Mouse (Mus musculus) ES-Bruce4 (cell line): ENCODE data around the gene Olfr789. TPM values are rescaled to one million over a fixed set of nuclear protein-coding genes. Genes with fewer than 3 reads are reported as not detected.

Experiments
- H3K27ac ChIP-seq: 2 replicates; pipeline ENCODE4 v1.5.1; 2012; ENCODE audit warnings: low read length, inconsistent platforms; ENCODE audit not compliant: insufficient read depth
- H3K27me3 ChIP-seq: 2 replicates; pipeline ENCODE4 v1.6.1; 2012; ENCODE audit warnings: mild to moderate bottlenecking, low read length, inconsistent platforms; ENCODE audit not compliant: control insufficient read depth, poor library complexity, insufficient read depth, severe bottlenecking
- H3K36me3 ChIP-seq: 2 replicates; pipeline ENCODE4 v1.6.1; 2012; ENCODE audit warnings: inconsistent platforms, mild to moderate bottlenecking, low read length, moderate library complexity; ENCODE audit not compliant: control insufficient read depth, poor library complexity, insufficient read depth, severe bottlenecking
- H3K4me1 ChIP-seq: one replicate; pipeline ENCODE4 v1.8.1; 2011; ENCODE audit warnings: low read length; ENCODE audit not compliant: control insufficient read depth, insufficient read depth
- H3K4me3 ChIP-seq: 2 replicates; pipeline ENCODE4 v1.5.1; 2011; ENCODE audit warnings: low read depth, mild to moderate bottlenecking, low read length
- H3K9ac ChIP-seq: 2 replicates; pipeline ENCODE4 v1.6.1; 2012; ENCODE audit warnings: low read depth, mild to moderate bottlenecking, inconsistent platforms; ENCODE audit not compliant: poor library complexity, severe bottlenecking
- H3K9me3 ChIP-seq: replicated peaks from 2 replicates; pipeline ENCODE4 v1.6.1; 2012; ENCODE audit warnings: mild to moderate bottlenecking, low read length, inconsistent platforms; ENCODE audit not compliant: control insufficient read depth, poor library complexity, insufficient read depth, severe bottlenecking
- CTCF ChIP-seq: IDR thresholded peaks from one replicate; pipeline ENCODE4 v1.8.1; 2011; ENCODE audit warnings: low read depth, low read length
- EP300 ChIP-seq: IDR thresholded peaks from 2 replicates; pipeline ENCODE4 v1.6.1; 2011; ENCODE audit warnings: low read depth, low read length; ENCODE audit not compliant: insufficient read depth
- POLR2A ChIP-seq: IDR thresholded peaks from one replicate; pipeline ENCODE4 v1.8.1; 2011; ENCODE audit warnings: low read length; ENCODE audit not compliant: insufficient read depth
- polyA plus RNA-seq: library from polyadenylated mRNA; stranded (reverse); fragments of >200 nt; gene quantifications from 2 replicates; pipeline ENCODE4 v1.2.4, GENCODE M21; 2011; ENCODE audit warnings: low read depth; ENCODE audit not compliant: missing spikeins, insufficient read depth, insufficient read length

The Olfr789 gene
- polyA plus RNA-seq, 1 experiment: not detected

DNA sequence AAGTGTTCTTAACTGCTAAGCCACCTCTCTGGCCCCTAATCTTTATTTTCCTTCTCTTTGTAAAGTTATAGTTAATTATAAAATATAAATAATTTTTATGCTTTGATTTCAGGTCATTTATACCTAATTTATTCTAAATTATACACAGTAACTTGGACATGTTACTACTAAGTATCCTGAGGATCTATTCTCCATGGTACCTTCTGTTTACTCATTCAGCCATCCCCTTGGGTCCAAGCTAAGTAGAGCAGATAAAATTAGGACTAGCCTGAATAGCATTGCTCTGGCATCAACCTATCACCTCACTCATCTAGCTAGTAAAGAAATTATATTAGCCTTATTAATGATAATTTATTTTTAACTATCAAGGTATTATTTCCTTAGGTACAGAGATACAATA, 13.6 kb downstream of the Olfr789 start, which contains the start of gene Olfr790:
Olfr790 (plus strand) TSS at position 301 of the 400 bp plus-strand sequence.
- H3K9me3 ChIP-seq: no peaks in the 10 kb centered on the region
- H3K27me3 ChIP-seq: no peaks in the 10 kb centered on the region
- H3K27ac ChIP-seq: no peak within 1 kb of the TSS
- H3K4me3 ChIP-seq: no peak within 1 kb of the TSS
- no peak within 1 kb of the TSS for H3K9ac ChIP-seq
- TF ChIP-seq POLR2A (no peak), CTCF (no peak), EP300 (no peak)
- no peaks in the 10 kb centered on the region for H3K4me1 ChIP-seq
- no peaks in the 10 kb centered on the region for H3K36me3 ChIP-seq

DNA sequence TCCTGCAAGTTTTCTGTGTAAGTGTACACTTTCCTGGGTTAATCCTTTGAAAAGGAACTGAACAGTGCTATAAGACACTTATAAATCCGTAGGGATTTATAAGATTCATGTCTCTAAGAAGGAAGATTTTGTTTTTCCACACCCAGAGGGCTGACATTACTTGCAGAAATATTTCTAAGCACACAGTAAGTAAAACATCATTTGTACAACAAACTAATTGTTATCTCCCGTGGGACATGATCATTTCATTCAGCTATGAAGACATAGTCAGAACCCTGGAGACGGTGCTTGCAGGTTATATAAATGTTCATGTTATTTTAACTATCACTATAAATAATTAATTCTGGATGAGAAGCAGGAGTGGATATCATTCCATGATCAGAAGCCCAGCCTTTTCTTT, 36.9 kb downstream of the Olfr789 start, which contains the start of gene Olfr791:
Olfr791 (plus strand) TSS at position 301 of the 400 bp plus-strand sequence.
- no peak within 1 kb of the TSS for H3K4me3 ChIP-seq
- no peak for TF ChIP-seq EP300
- no peaks in the 10 kb centered on the region for H3K9me3 ChIP-seq
- H3K36me3 ChIP-seq: no peaks in the 10 kb centered on the region
- H3K4me1 ChIP-seq: no peaks in the 10 kb centered on the region
- no peak within 1 kb of the TSS for H3K27ac ChIP-seq
- H3K9ac ChIP-seq: no peak within 1 kb of the TSS
- H3K27me3 ChIP-seq: no peaks in the 10 kb centered on the region

DNA sequence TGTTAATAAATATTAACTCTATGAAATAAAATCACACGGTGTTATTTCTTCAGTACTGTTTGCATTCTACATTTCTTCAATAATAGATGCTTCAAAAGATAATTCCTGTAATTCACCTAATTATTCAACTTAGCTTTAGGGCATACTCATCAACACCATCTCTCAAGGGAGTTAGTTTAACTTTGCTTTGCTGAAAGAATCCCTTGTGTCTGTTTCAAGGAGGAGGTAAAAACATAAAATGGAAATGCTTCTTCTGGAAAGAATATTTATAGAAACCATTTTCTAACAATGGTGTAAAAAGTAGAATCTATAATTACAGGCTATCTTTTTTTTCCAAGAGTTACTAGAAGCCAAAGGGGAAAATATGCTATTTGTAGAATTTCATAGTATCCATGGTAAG, 54.3 kb downstream of the Olfr789 start, which contains the start of gene Olfr792:
Olfr792 (plus strand) TSS at position 301 of the 400 bp plus-strand sequence.
- no peak within 1 kb of the TSS for H3K9ac ChIP-seq
- H3K4me3 ChIP-seq: no peak within 1 kb of the TSS
- peaks cover 6% of the 10 kb centered on the region; the same call in 1 of the 2 replicates for H3K9me3 ChIP-seq
- TF ChIP-seq POLR2A (no peak), CTCF (no peak), EP300 (no peak)
- H3K36me3 ChIP-seq: no peaks in the 10 kb centered on the region
- no peaks in the 10 kb centered on the region for H3K4me1 ChIP-seq
- H3K27me3 ChIP-seq: no peaks in the 10 kb centered on the region
- no peak within 1 kb of the TSS for H3K27ac ChIP-seq

Other genes with a start within 250 kb of the Olfr789 start
- not detected in 2 replicates for gene Olfr774, start 248.5 kb upstream of the Olfr789 start, polyA plus RNA-seq
- gene Olfr775, start 236.3 kb upstream of the Olfr789 start, polyA plus RNA-seq: not detected in 2 replicates
- not detected in 2 replicates for gene Olfr776, start 225.6 kb upstream of the Olfr789 start, polyA plus RNA-seq
- not detected in 2 replicates for gene Olfr777, start 213.3 kb upstream of the Olfr789 start, polyA plus RNA-seq
- gene Olfr780, start 166.6 kb upstream of the Olfr789 start, polyA plus RNA-seq: not detected in 2 replicates
- not detected in 2 replicates for gene Olfr781, start 155.9 kb upstream of the Olfr789 start, polyA plus RNA-seq
- gene Olfr782, start 135.9 kb upstream of the Olfr789 start, polyA plus RNA-seq: not detected in 2 replicates
- not detected in 2 replicates for gene Olfr784, start 100.7 kb upstream of the Olfr789 start, polyA plus RNA-seq
- gene Olfr785, start 79.3 kb upstream of the Olfr789 start, polyA plus RNA-seq: not detected in 2 replicates
- not detected in 2 replicates for gene Olfr786, start 57.4 kb upstream of the Olfr789 start, polyA plus RNA-seq
- 0.14 TPM in 1 of 2 replicates, not detected in the other for gene Olfr787, start 22.9 kb upstream of the Olfr789 start, polyA plus RNA-seq
- gene Olfr788, start 13.8 kb upstream of the Olfr789 start, polyA plus RNA-seq: not detected in 2 replicates
- gene Olfr790, start 13.7 kb downstream of the Olfr789 start, polyA plus RNA-seq: not detected in 2 replicates
- gene Olfr791, start 37.0 kb downstream of the Olfr789 start, polyA plus RNA-seq: not detected in 2 replicates
- gene Olfr792, start 54.4 kb downstream of the Olfr789 start, polyA plus RNA-seq: not detected in 2 replicates
- 0.29 TPM in 1 of 2 replicates, not detected in the other for gene Olfr794, start 82.9 kb downstream of the Olfr789 start, polyA plus RNA-seq
- gene Olfr796, start 127.8 kb downstream of the Olfr789 start, polyA plus RNA-seq: 0.24 TPM in 1 of 2 replicates, not detected in the other
- gene Olfr798, start 143.2 kb downstream of the Olfr789 start, polyA plus RNA-seq: not detected in 2 replicates
- not detected in 2 replicates for gene Olfr799, start 152.7 kb downstream of the Olfr789 start, polyA plus RNA-seq
- gene Olfr800, start 172.9 kb downstream of the Olfr789 start, polyA plus RNA-seq: not detected in 2 replicates
- not detected in 2 replicates for gene Olfr801, start 189.1 kb downstream of the Olfr789 start, polyA plus RNA-seq
- gene Olfr802, start 203.4 kb downstream of the Olfr789 start, polyA plus RNA-seq: not detected in 2 replicates
- gene Olfr803, start 209.5 kb downstream of the Olfr789 start, polyA plus RNA-seq: not detected in 2 replicates
- not detected in 2 replicates for gene Olfr804, start 218.5 kb downstream of the Olfr789 start, polyA plus RNA-seq
- gene Olfr805, start 244.6 kb downstream of the Olfr789 start, polyA plus RNA-seq: not detected in 2 replicates